Mouse (Mus musculus): ENCODE measurements at regions not wholly inside any gene's neighbourhood (a gene's known extent, or its start where the extent isn't known, plus 50 kb on each side); places are given as distances from the start of the nearest gene placed in this dataset.
"Not testable (repeated sequence)": the region's sequence is repeated elsewhere in the genome, so short reads cannot be mapped to it uniquely, and the experiment has no call there.

DNA sequence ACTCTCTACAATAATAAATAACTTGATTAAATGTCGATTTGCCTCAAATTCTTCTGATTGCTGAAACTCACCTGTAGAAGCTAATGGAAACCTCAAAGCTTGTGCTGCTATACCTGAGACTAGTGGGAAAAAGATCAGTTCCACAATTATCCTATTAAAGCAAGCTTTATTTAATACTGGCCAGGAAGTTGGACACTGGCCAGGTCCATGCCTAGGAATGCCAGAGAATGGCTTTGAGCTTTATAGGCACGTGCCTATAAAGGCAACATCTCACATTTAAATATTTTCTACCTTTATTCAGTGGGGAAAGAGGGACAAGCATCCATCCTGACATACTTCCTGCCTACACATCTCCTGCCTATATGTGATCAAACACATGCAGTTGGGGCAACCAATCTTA, 575.8 kb downstream of the Cypt12 start:
- no peak for DNase-seq

DNA sequence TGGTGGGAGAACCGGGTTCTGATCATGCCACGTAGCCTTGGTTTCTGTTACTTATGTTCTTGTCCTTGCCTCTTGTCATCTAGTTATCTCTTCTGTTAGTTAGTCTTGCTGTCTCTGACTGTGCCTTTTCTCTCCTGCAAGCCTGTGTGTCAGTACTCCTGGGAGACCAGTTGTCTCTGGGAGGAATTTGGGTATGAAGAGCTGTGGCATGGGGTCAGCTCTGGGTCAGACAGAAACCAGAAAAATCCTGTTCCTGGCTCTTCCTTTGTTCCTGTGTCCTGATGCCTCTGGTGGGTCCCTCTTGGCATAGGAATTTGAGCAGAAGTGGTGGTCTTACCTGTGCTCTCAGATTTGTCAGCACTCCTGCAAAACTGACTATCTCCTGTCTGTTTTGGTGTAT, 609.0 kb downstream of the Cypt12 start:
- DNase-seq: no peak

DNA sequence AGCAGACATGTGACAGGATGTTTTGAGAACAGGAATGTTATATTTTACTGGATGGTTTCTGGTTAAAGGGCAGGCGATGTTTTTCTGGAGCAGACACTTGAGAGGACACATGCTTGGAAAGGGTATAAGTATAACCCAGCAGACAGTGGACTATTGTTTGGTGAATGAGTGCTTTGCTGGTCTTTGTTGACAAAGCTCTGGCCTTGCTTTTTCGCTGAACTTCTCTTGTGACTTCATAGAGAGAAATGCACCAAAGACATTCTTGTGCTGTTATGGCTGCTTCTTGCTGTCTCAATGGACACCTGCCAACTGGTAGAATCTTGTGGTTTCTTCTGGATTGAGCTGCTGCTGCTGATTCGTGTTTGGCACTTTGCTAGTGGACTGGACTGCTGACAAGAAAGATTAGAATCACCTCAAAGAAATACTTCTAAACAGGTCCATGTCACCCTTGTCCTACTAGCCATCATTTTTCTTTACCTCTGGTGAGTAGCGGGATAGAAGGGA, 612.1 kb downstream of the Cypt12 start:
- no peak for DNase-seq

DNA sequence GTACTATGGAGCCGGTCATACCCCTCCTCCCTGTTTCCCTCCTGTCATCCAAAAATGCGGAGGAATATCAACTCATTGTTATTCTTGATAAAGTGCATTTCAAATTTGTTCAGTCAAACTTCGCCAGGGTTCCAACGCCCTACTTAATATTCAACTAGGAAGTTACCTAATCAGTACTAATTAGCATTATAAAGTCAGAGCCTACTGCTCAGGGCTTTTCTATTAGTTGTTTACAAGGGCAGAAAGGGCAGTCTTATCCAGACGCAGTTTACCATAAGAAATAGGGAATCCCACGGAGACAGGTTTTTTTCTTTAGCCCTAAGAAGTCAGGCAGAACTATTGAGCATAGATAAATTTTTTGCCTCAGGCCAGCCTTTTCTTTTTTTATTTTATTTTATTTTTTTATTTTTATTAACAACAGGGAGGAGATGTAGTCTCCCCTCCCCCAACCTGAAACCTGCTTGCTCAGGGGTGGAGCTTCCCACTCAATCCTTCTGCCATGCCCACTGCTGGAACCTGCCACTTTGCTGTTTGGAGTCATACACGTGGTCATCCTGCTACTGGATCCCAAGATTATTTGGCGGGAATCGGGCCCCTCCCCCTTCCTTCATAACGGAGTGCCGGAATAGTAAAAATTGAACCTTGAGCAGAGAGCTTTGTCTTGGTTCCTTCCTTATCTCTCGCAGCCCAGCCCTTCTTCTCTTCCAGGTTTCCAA, 632.9 kb downstream of the Cypt12 start:
- DNase-seq: not testable (repeated sequence)

DNA sequence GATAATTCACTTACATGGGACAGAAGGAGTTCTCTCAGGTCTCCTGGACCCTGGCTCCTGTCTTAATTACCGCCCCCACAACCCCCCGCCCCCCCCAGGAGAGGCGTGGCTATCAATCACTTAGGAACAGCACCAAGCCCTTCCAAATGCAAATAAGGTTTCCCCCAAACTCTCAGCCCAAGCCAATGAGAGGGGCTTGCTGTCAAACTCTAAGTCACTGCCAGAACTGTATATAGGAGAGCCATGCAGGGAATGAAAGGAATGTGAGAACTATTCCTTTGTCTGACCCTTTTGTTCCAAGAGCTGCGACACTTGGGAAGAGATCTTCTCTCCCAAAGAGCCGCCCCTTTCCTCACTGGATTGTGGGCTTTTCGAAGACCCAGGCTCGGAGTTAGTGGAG, 672.4 kb downstream of the Cypt12 start:
- no peak for DNase-seq

DNA sequence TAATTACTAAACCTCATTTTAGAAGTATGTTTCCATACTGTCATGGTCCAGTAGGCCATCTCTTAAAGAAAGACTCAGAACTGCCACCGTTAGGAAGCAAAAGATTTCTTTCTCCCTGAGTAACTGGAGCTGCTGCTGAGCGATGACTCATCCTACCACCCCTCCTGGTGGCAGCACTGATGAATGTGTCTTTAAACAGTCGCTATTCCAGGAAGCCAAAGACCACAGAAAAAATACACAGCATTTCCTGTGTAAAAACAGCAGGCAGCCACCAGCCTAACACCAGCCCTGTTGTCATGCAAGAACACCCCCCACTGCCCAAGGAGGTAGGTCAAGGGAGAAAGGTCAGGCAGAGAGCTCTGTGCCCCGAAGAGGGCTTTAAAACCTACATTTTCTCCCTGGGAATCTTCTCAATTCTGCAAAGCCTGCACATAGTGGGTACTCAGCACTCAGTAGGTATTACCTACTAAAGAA, 675.7 kb downstream of the Cypt12 start:
- DNase-seq: peak; percentile 86

DNA sequence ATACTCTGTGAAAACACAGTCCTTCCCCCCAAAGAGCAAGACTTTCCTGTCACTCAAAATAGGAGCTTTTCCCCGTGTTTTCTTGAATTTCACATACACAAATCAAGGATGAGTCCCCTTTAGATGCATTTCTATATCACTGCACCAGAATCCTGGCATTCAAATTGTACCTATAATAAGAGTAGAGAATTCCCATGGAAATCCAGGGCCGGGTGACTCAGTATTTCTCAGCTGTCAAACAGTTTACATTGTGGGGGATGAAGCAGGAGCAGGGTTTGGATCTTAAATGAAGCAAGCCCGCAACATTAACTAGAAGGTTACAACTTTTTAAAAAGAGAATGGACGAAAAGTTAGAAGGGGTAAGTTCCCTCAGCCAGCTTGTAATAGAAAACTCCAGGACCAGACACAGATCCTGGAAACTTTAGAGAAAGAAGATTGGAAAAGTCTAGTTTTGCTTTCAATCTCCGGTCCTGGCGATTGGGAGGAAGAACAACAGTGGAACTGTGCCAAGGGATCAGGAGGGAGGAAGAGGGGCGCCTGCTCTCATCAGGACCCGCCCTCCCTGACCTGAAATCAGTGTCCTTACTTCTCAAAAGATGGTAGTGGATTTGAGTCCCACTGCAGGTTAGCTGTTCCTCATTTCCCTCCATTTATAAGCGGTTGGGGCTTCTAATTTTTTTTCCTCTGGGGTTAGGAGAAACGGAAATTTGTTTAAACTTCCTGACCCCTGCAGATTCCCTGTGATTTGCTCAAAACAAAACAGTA, 676.4 kb downstream of the Cypt12 start:
- peak; percentile 67 for DNase-seq

DNA sequence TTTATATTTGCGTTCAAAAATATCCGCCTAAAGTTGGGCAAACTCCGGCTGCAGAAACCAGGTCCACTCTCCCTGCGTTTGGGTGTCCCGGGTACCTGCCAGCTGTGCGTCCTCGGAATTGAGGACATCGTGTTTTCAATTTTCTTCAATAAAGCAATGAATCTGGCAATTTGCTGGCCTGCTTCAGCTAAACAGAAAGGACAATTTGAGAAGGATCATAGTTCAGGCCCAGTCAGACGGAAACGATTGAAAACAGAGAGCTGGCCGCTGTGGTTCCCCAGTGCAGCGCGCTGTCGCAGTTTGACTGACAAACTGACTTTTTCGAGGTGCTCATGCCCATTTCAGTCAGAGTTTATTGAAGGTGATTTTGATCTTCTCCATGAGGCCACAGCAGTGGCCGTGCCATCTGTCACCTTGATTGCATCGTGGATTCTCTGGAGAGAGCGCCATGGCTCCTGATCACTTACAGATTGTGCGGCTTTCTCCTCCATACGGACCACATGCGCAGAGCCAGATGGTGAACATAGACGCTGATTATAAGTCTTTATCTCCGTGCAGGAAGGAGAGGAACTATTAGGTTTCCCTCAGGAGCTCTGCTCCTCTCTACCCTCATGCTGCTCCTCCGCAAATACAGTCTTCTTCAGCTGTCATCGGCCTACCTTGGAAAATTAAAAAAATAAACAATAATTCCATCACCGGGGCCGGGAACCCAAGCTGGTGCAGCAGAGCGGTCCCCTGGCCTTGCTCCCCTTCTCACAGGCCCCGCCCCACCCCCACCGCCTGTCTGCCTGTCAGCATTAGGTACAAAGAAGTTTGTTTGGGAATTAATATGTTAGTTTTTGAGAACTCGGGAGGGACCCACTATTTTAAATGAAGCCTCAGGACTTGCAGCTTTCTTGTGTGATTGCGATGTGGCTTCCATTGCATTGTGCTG, 677.5 kb downstream of the Cypt12 start:
- DNase-seq: peak; percentile 77

DNA sequence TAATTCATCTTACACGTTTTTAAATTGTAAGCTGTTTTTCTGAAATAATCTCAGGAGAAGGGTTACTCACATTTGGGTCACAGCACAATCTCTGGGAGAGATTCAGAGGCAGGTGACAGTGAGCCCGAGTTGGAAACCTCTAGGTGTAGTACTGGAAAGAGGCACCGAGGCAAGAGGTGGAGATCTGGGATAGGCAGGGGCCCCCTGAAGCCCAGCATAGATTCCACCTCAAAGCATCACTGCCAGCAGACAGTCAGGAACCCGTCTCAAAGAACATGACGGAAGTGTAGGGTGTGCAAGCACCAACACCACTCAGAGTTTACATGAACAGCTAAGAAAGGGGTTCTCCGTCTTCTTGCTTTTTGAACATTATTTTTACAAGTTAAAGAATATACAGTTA, 678.2 kb downstream of the Cypt12 start:
- DNase-seq: no peak

DNA sequence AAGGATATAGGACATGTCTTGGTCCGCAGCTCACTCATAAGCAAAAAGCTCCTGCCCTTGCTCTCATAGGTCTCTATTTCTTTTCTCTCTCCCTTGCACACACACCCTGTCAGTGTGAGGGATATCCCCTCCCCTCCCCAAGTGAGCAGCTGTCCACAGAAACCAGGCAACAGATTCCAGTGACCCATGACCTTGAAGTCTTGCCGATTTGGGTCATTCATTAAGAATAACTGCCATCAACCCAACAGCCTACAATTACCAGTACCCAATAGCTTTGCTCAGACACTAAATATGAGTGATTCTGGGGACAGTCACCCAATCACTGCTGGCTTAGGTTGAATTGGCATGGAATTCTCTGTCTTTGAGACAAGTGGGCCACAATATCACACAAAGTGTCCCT, 678.6 kb downstream of the Cypt12 start:
- no peak for DNase-seq

DNA sequence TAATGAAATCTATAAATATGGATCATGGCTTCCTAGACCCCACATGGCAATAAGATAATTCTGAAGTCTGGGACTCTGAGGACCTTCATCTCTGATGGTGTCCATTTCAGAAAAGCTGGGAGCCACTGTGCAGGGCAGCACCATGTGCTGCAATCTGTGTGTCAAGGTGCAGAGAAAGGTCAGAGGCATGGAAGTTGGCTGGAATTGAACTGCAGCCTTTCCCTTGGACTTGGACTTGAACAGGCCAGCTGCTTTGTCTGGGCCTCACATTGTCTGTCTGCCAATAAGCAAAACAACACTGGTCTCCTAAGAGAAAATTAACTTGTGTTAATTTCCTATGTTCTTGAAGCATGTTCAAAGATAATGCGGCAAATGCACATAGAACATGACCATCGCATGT, 681.0 kb downstream of the Cypt12 start:
- DNase-seq: no peak

DNA sequence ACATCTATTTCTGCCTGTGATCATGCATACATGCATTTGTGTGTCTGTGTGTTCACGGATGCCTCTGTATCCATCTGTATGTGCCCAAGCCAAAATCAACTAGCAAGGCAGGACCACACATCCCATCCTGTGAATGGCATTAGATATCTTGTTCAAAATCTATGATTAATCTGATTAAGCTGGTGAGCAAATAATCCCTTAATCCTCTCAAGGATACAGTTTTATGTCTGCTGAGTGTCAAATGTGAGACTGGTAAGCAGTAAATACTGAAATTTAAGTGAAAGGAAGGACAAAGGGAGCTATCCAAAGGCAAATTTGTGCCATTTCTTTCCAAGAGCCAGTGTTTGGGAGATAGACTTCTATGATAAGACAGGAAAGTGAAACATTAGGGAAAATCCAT, 683.4 kb downstream of the Cypt12 start:
- no peak for DNase-seq

DNA sequence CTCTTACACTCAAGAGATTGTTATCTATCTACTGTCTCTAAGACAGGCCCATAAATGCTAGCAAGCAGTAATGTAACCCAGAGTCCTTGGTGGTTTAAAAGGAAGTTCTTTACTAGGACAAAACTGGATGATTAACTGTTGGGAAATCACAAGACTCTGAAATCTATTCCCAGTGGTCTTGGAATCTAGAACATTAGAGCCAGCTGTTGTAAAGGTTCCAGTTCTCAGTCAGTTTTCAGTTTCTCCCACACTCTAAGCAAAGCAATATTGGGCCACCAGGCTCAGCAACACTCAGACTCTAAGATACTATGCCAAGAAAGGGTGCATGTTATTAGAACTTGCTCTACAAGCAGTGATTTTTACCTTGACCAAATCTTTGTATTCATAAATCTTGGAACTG, 686.6 kb downstream of the Cypt12 start:
- DNase-seq: no peak

DNA sequence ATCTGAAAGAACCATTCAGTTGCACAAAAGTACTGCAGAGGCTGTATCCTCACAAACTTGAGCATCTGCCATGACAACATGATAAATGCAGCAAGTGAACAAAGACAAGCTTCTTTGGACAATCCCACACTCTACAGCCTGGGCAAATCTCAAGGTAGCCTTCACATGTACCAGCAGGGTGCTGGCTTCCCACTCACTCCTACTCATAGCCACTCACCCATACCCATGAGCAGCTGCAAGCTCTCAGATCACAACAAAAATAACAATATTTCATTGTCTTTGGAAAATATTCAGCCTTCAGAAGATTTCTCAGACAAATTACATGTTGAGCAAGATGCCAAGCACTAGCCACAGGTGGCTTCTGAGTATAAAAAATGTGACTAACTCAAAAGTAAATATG, 689.3 kb downstream of the Cypt12 start:
- no peak for DNase-seq

DNA sequence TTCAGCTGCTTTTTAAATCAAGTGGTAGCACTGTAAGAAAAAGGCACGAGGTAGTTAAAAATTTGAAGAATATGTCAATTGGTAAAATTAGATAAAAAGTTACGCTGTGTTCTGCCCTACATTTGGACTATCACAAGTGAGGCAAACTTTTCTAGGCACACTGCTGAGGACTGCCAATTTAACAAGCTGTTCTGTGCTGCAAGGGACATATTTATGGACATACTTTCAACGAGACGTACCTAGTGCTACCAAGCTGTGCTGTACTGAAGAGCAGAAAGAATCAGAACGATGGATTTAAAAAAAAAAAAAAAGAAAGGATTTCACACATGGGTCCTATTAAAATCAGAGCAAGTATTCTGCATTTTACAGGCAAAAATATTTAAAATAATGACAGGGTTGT, 692.1 kb downstream of the Cypt12 start:
- DNase-seq: no peak

DNA sequence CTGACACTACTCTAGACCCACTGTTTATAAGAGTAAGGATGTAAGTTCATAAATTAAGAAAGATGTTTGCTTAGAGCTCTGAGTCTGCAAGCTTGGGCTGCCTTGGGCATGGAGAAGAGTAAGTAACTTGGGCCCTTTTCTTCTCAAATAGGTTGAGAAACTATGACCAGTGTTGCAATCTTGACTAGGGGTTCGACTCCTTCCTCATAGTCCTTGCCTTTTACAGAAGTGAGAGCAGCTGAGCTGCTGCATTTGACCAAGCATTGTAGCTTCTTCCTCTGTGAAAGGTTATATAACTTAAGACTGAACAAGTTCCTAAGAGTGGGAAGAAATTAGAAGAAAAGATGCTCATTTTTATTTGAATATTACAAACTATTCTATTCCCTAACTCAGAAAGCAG, 693.5 kb downstream of the Cypt12 start:
- no peak for DNase-seq

DNA sequence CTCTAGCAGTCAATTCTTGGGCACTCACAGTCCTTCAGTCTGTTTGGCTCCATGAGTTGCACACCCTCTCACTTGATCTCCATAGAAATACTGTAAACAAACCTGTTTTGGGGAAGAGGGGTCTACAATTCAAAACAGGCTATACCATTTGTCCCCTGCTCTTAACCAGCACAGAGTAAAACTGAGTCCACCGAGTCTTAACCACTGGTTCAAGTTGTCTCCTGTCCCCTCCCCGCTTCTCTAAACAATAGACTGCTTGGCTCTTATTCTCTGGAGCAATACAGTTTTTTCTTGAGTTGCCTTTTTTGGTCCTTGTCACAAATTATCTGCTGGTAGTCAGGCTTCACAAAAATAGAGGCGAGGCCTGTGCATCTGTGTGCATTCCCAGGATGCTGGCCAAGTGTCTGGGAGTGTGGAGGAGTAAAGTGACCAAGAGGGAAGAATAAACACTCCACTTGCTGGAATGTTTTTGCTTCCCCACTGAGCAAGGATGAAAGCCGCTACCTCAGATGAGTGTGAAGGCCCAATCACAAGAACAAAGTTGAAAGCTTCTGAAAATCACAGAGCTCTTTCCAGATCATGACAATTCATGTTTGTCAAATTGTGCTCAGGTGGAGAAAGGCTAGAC, 695.3 kb downstream of the Cypt12 start:
- no peak for DNase-seq

DNA sequence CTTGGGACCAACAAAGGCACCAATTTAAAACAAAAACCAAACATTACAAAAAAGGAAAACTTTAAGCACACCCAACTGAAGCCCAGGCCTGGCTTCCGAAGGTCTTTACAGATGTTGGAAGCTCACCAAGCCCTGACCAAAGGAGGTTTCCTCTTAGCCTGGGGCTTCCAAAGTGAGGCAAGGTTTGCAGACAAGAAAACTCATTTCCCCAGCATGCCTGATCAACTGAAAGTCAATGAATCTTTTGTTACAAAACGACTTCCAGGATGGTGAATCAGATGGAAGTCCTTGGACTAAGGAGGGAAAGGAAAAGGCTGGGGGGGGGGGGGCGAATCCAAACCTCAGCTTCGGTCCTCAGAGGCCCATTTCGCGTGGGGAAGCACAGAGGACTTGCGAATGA, 697.3 kb downstream of the Cypt12 start:
- DNase-seq: no peak

DNA sequence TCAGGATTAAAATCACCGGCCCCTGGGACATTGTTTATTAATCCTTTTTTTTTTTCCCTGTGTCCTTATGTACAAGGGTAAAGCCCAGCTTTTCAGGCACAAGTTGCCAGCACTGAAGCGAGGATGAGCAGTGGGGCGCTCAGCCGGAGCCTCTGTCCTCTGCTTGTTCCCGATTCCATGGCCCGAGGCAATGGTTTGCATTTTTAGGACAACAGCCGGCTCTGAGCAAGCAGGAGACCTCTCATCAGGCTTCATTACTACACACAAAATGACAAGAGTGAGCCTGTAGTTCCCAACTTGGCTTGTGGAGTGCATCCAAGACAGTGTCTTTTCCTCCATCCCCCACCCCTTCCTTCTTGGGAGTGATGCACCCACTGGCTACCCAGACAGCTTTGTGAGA, 697.7 kb downstream of the Cypt12 start:
- DNase-seq: no peak

DNA sequence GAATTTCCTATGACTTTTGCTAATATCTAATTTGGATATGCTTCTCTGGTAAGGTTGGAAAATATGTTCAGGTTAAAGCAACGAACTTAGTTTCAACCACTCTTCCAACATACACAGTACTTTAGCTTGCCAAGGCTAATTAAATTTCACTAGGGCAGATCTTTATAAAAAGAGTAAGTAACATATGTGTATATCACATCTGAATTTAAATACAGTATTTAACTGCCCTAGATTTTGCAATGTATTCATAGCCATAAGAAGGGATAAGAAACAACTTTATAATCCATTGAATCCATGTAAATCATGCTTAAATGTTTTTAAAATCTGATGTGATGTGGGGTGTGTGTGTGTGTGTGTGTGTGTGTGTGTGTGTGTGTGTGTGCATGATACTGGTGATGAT, 705.3 kb downstream of the Cypt12 start:
- no peak for DNase-seq

DNA sequence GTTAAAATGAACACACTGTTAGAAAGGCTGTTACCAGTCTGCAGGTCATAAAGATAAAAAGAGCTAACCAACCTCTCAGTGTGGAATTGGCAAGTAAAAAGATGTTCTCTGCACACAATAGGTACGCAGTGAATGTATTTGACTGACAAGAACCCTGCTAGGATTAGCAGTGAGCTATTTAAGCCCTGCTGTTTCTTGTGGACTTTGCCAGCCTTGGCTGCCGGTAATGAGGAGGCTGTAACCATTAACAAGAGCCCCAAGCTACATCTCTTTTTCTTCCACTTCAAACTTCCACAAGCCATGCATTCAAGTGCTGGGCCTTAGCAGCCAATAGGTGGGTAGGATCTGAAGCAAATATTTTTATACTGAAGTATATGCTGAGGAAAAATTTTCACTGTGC, 717.5 kb downstream of the Cypt12 start:
- DNase-seq: peak; percentile 62

DNA sequence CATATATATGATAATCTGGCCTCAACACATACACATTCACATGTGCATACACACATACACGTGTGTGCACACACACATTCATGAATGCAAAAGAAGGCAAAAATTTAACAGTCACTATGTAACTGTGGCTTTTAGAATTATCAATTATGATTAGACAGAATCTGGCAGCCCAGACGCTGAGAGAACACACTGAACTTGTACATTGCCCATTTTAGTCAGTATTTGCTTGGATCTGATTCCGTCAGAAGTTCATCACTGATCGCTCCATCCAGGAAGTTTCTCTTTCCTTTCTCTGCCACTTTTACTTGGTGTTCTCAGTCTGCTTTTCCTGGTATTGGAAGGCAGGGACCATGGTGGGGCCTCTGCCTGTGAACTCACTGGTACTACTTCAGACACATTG, 719.5 kb downstream of the Cypt12 start:
- DNase-seq: no peak

DNA sequence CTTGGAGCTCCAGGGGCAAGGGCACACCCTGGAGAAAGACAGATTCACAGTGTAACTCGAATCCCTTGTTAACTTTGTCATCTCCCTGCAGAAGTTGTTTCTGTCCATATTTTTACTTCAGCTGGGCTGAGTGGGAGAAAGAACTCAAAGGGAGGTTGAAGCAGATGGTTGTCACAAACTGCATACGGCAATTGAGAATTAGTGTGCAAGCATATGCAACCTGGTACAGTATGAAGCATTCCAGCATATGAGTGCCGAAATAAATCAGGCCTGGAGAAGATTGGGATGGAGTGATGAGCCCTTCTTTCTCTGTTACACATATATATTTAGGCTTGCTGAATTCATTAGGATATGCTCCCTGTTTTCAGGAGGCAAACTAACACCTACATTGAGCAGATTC, 720.7 kb downstream of the Cypt12 start:
- no peak for DNase-seq
